Mouse (Mus musculus) thymus, postnatal 36 days (tissue): ENCODE results near the gene Phf23.

Experiments
- DNase-seq, 2 experiments: peaks; one replicate each; pipeline ENCODE4 v3.0.0; 2022; ENCODE audit warnings: mixed read lengths in 2 of 2

Phf23 gene

GRCm38 (mm10) chr11:69974907-69975306, 20.7 kb upstream of the Phf23 start:
- no peak for DNase-seq

GRCm38 (mm10) chr11:69976271-69976670, 19.3 kb upstream of the Phf23 start:
- no peak for DNase-seq

GRCm38 (mm10) chr11:69979827-69980195, 15.8 kb upstream of the Phf23 start:
- no peak for DNase-seq

- DNase-seq, result peak; percentile 89 to 91
Measured at GRCm38 (mm10) chr11:69980196-69981140, 15.1 kb upstream of the Phf23 start.

GRCm38 (mm10) chr11:69981141-69981762, 14.3 kb upstream of the Phf23 start, which contains the start of gene Ctdnep1:
Gene Ctdnep1 (plus strand): TSS chr11:69981156.
- no peak for DNase-seq

- no peak for DNase-seq
Measured at GRCm38 (mm10) chr11:69982225-69982624, 13.4 kb upstream of the Phf23 start, which contains the start of gene Elp5. Gene Elp5 (minus strand): TSS chr11:69982517.

GRCm38 (mm10) chr11:69982877-69983276, 12.7 kb upstream of the Phf23 start:
- no peak for DNase-seq

GRCm38 (mm10) chr11:69983377-69983776, 12.2 kb upstream of the Phf23 start:
- no peak for DNase-seq

- DNase-seq, result no peak
Measured at GRCm38 (mm10) chr11:69984431-69984830, 11.1 kb upstream of the Phf23 start.

- no peak for DNase-seq
Measured at GRCm38 (mm10) chr11:69989949-69990348, 5.6 kb upstream of the Phf23 start.

- peak; percentile 93 for DNase-seq
Measured at GRCm38 (mm10) chr11:69990850-69991691, 4.5 kb upstream of the Phf23 start, which contains the start of gene Gabarap. Gene Gabarap (plus strand): TSS chr11:69991143.

GRCm38 (mm10) chr11:69991711-69992110, 3.9 kb upstream of the Phf23 start:
- no peak for DNase-seq

GRCm38 (mm10) chr11:69992396-69992795, 3.2 kb upstream of the Phf23 start:
- no peak for DNase-seq

- DNase-seq, result no peak
Measured at GRCm38 (mm10) chr11:69992932-69993331, 2.6 kb upstream of the Phf23 start.

- DNase-seq, result no peak
Measured at GRCm38 (mm10) chr11:69994401-69995090, 1.0 kb upstream of the Phf23 start.

- peak; percentile 76 to 83 for DNase-seq
Measured at GRCm38 (mm10) chr11:69996161-69997061, 834 bp downstream of the Phf23 start.

GRCm38 (mm10) chr11:69997070-69997509, 1.5 kb downstream of the Phf23 start:
- DNase-seq, result peak; percentile 90 to 93

GRCm38 (mm10) chr11:69998567-69999491, 3.3 kb downstream of the Phf23 start:
- peak in 1 of 2 experiments; percentile 45 for DNase-seq

GRCm38 (mm10) chr11:69999666-70000065, 4.1 kb downstream of the Phf23 start:
- DNase-seq, result no peak

- peak; percentile 87 to 90 for DNase-seq
Measured at GRCm38 (mm10) chr11:70000396-70000898, 4.9 kb downstream of the Phf23 start, which contains the start of gene Dvl2. Gene Dvl2 (plus strand): TSS chr11:70000595.
